Mouse (Mus musculus): ENCODE data around the gene Polr3h.
"Not testable (repeated sequence)": the region's sequence is repeated elsewhere in the genome, so short reads cannot be mapped to it uniquely, and the experiment has no call there.

GRCm38 (mm10) chr15:81970498-81970897, 44.5 kb upstream of the Polr3h start:
- not testable (repeated sequence) for TF ChIP-seq CTCF (IDR thresholded peaks at IDR 0.05; ENCODE audit: control insufficient read depth, insufficient read depth, insufficient read length); MAX (IDR thresholded peaks at IDR 0.05); FOSL1 (IDR thresholded peaks at IDR 0.05; ENCODE audit: insufficient read depth, low read length, poor library complexity, severe bottlenecking); MYOD1 (IDR thresholded peaks at IDR 0.05; ENCODE audit: control insufficient read depth, insufficient read length, low read depth); CEBPB (IDR thresholded peaks at IDR 0.05; ENCODE audit: low read depth)
